Mouse (Mus musculus) bone marrow, adult 2 months (tissue): ENCODE data around the gene Eif2s3x.

Source experiments
- CTCF ChIP-seq: fragments of 200-500 bp; IDR thresholded peaks from 2 replicates; pipeline ENCODE4 v1.5.1; 2011; ENCODE audit warnings: low read length, control low read depth; ENCODE audit not compliant: control insufficient read depth, insufficient read depth
- POLR2A ChIP-seq: fragments of 200-500 bp; IDR thresholded peaks from 2 replicates; pipeline ENCODE4 v1.6.1; 2011; ENCODE audit warnings: low read depth, mild to moderate bottlenecking, control low read depth, low read length, borderline replicate concordance; ENCODE audit not compliant: control insufficient read depth

DNA sequence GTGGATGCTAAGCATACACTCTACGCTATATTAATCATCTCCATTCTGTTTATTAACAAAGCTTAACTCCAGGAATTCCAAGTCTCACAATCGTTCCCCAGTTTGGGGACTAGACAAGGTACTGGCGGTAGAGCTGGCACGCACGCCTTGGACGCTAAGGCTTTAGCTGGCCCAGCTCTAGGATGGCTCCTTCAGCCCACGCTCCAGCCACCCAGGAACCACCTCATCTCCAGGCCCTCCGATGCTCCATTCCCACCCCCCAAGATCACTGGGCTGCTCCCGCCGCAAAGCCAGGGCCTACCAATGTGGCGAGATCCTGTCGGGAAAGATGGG, 432 bp downstream of the Eif2s3x start:
- TF ChIP-seq CTCF, result no peak
- TF ChIP-seq POLR2A, result no peak; the same call in 1 of the 2 replicates
